Mouse (Mus musculus): ENCODE results near the gene Eya4.

- TF ChIP-seq POLR2A (IDR thresholded peaks at IDR 0.05; ENCODE audit: extremely low read depth, insufficient read depth, low read length), result no peak
- no peak for TF ChIP-seq CTCF (IDR thresholded peaks at IDR 0.05; ENCODE audit: low read depth, low read length)
Observed at GRCm38 (mm10) chr10:23216815-23217214, 133.8 kb downstream of the Eya4 start.

Data from liver, adult 2 months (tissue).